Mouse (Mus musculus) MEL (cell line): ENCODE measurements around the gene Slc7a5.

Source experiments
- CTCF ChIP-seq, 3 experiments: IDR thresholded peaks in 2 of 3; conservative IDR thresholded peaks in 1 of 3; 2 replicates each; pipeline ENCODE4 v1.5.1; 2011 to 2012; ENCODE audit warnings: low read length in 3 of 3, low read depth in 2 of 3, mild to moderate bottlenecking in 2 of 3, improper control_type of control experiment in 1 of 3, inconsistent platforms in 1 of 3, mixed read lengths in 1 of 3, moderate library complexity in 1 of 3; ENCODE audit not compliant: control insufficient read depth in 1 of 3, insufficient read depth in 1 of 3, poor library complexity in 1 of 3, severe bottlenecking in 1 of 3
- E2F4 ChIP-seq: IDR thresholded peaks from 2 replicates; pipeline ENCODE4 v1.6.1; 2011; ENCODE audit warnings: low read depth, low read length, improper control_type of control experiment, borderline replicate concordance
- EP300 ChIP-seq, 2 experiments: IDR thresholded peaks; 2 replicates each; pipeline ENCODE4 v1.6.1; 2011; ENCODE audit warnings: improper control_type of control experiment in 2 of 2, low read length in 2 of 2, low read depth in 1 of 2, mild to moderate bottlenecking in 1 of 2
- ETS1 ChIP-seq: IDR thresholded peaks from 2 replicates; pipeline ENCODE4 v1.6.1; 2012; ENCODE audit warnings: low read depth, mild to moderate bottlenecking, inconsistent platforms, low read length, improper control_type of control experiment, moderate library complexity
- GATA1 ChIP-seq: IDR thresholded peaks from 2 replicates; pipeline ENCODE4 v1.6.1; 2011; ENCODE audit warnings: low read depth, low read length, improper control_type of control experiment
- MYC ChIP-seq: IDR thresholded peaks from 2 replicates; pipeline ENCODE4 v1.6.1; 2011; ENCODE audit warnings: low read depth, mild to moderate bottlenecking, low read length, improper control_type of control experiment, moderate library complexity
- NELFE ChIP-seq: IDR thresholded peaks from 2 replicates; pipeline ENCODE4 v1.6.1; 2011; ENCODE audit warnings: low read depth, low read length, improper control_type of control experiment
- POLR2A ChIP-seq, 2 experiments: IDR thresholded peaks; 2 replicates each; pipeline ENCODE4 v1.6.1; 2011 to 2012; ENCODE audit warnings: low read length in 2 of 2, mild to moderate bottlenecking in 2 of 2, control low read depth in 1 of 2, improper control_type of control experiment in 1 of 2, low read depth in 1 of 2, moderate library complexity in 1 of 2; ENCODE audit not compliant: control insufficient read depth in 1 of 2, insufficient read depth in 1 of 2, poor library complexity in 1 of 2
- POLR2AphosphoS2 ChIP-seq: IDR thresholded peaks from 2 replicates; pipeline ENCODE4 v1.6.1; 2011; ENCODE audit warnings: low read length, improper control_type of control experiment
- POLR2AphosphoS5 ChIP-seq: IDR thresholded peaks from 2 replicates; pipeline ENCODE4 v1.6.1; 2012; ENCODE audit warnings: low read depth, borderline replicate concordance, mild to moderate bottlenecking, inconsistent platforms, low read length, moderate library complexity, mixed read lengths
- TAL1 ChIP-seq: IDR thresholded peaks from 2 replicates; pipeline ENCODE4 v1.6.1; 2012; ENCODE audit warnings: mild to moderate bottlenecking, inconsistent platforms, low read length, moderate library complexity, mixed read lengths
- UBTF ChIP-seq: IDR thresholded peaks from 2 replicates; pipeline ENCODE4 v1.6.1; 2012; ENCODE audit warnings: low read depth, mild to moderate bottlenecking, inconsistent platforms, low read length, improper control_type of control experiment, moderate library complexity, borderline replicate concordance; ENCODE audit not compliant: insufficient read depth
- ZC3H11A ChIP-seq: IDR thresholded peaks from 2 replicates; pipeline ENCODE4 v1.6.1; 2012; ENCODE audit warnings: low read depth, mild to moderate bottlenecking, inconsistent platforms, low read length, improper control_type of control experiment
- ZNF384 ChIP-seq: IDR thresholded peaks from 2 replicates; pipeline ENCODE4 v1.6.1; 2012; ENCODE audit warnings: low read depth, mild to moderate bottlenecking, inconsistent platforms, low read length, improper control_type of control experiment

GRCm38 (mm10) chr8:121921582-121921981, 14.1 kb upstream of the Slc7a5 start:
- TF ChIP-seq ETS1, result no peak
- no peak for TF ChIP-seq UBTF
- TF ChIP-seq ZNF384, result no peak
- TF ChIP-seq POLR2AphosphoS5, result no peak
- no peak for TF ChIP-seq ZC3H11A
- TF ChIP-seq CTCF (IDR thresholded peaks at IDR 0.05 in 2 of 3, conservative IDR thresholded peaks at IDR 0.05 in 1 of 3; ENCODE audit: control insufficient read depth in 1 of 3, insufficient read depth in 1 of 3, low read depth in 2 of 3, low read length in 3 of 3, poor library complexity in 1 of 3, severe bottlenecking in 1 of 3), result no peak
- no peak for TF ChIP-seq GATA1
- no peak for TF ChIP-seq POLR2A (IDR thresholded peaks at IDR 0.05; ENCODE audit: control insufficient read depth in 1 of 2, insufficient read depth in 1 of 2, low read depth in 1 of 2, low read length in 2 of 2, poor library complexity in 1 of 2)
- no peak for TF ChIP-seq POLR2AphosphoS2
- no peak for TF ChIP-seq EP300 (IDR thresholded peaks at IDR 0.05; ENCODE audit: low read depth in 1 of 2, low read length in 2 of 2)
- no peak for TF ChIP-seq NELFE
- no peak for TF ChIP-seq TAL1
- TF ChIP-seq MYC, result no peak
- no peak for TF ChIP-seq E2F4
